Mouse (Mus musculus) kidney, embryonic 14.5 days (tissue): ENCODE data around the gene Per1. TPM values are rescaled to one million over a fixed set of nuclear protein-coding genes. Genes with fewer than 3 reads are reported as not detected.

Experiments
- polyA plus RNA-seq: library from polyadenylated mRNA; unstranded; fragments of >200 nt; fragmentation: Nextera tagmentation; extraction: Ambion mirVana; gene quantifications from 2 replicates; pipeline ENCODE4 v1.2.1, GENCODE M21; 2014

Per1 gene
- polyA plus RNA-seq, 1 experiment from 2014 or later, result 8.9 TPM

Other genes starting within 250 kb of the Per1 start
- 46.7 and 70.6 TPM in 2 replicates for gene Ndel1, start 223.4 kb upstream of the Per1 start, polyA plus RNA-seq
- gene Rnf222, start 206.7 kb upstream of the Per1 start, polyA plus RNA-seq, result 0.05 and 0.06 TPM in 2 replicates
- 1,184 and 1,677 TPM in 2 replicates for gene Rpl26, start 193.6 kb upstream of the Per1 start, polyA plus RNA-seq
- gene Odf4, start 168.1 kb upstream of the Per1 start, polyA plus RNA-seq, result not detected in 2 replicates
- gene Arhgef15, start 137.7 kb upstream of the Per1 start, polyA plus RNA-seq, result 10.2 and 15.9 TPM in 2 replicates
- 3.4 and 4.5 TPM in 2 replicates for gene Slc25a35, start 127.1 kb upstream of the Per1 start, polyA plus RNA-seq
- 68.7 and 95.2 TPM in 2 replicates for gene Rangrf, start 120.0 kb upstream of the Per1 start, polyA plus RNA-seq
- 33.7 and 47.7 TPM in 2 replicates for gene Pfas, start 86.8 kb upstream of the Per1 start, polyA plus RNA-seq
- 44.2 and 62.3 TPM in 2 replicates for gene Ctc1, start 79.3 kb upstream of the Per1 start, polyA plus RNA-seq
- gene Aurkb, start 49.6 kb upstream of the Per1 start, polyA plus RNA-seq, result 145 and 155 TPM in 2 replicates
- 6.6 and 7.5 TPM in 2 replicates for gene Borcs6, start 35.5 kb upstream of the Per1 start, polyA plus RNA-seq
- gene Tmem107, start 24.4 kb upstream of the Per1 start, polyA plus RNA-seq, result 62.2 and 73.8 TPM in 2 replicates
- gene Vamp2, start 6.7 kb upstream of the Per1 start, polyA plus RNA-seq, result 57.5 and 86.5 TPM in 2 replicates
- gene Hes7, start 25.2 kb downstream of the Per1 start, polyA plus RNA-seq, result 0.23 and 0.41 TPM in 2 replicates
- 0.11 and 0.43 TPM in 2 replicates for gene 9130213A22Rik, start 27.4 kb downstream of the Per1 start, polyA plus RNA-seq
- 0.54 and 1.1 TPM in 2 replicates for gene Aloxe3, start 30.7 kb downstream of the Per1 start, polyA plus RNA-seq
- gene Alox12b, start 61.8 kb downstream of the Per1 start, polyA plus RNA-seq, result 0.23 and 0.28 TPM in 2 replicates
- 0.24 and 0.36 TPM in 2 replicates for gene Alox8, start 102.6 kb downstream of the Per1 start, polyA plus RNA-seq
- gene Gucy2e, start 141.8 kb downstream of the Per1 start, polyA plus RNA-seq, result 0.07 and 0.11 TPM in 2 replicates
- 18.4 and 20.1 TPM in 2 replicates for gene Cntrob, start 228.6 kb downstream of the Per1 start, polyA plus RNA-seq
- 175 and 217 TPM in 2 replicates for gene Trappc1, start 228.8 kb downstream of the Per1 start, polyA plus RNA-seq
- 1.4 and 3.2 TPM in 2 replicates for gene Kcnab3, start 231.0 kb downstream of the Per1 start, polyA plus RNA-seq
- 16.4 and 17.6 TPM in 2 replicates for gene Rnf227, start 245.2 kb downstream of the Per1 start, polyA plus RNA-seq